Mouse (Mus musculus) liver, embryonic 16.5 days (tissue): ENCODE results near the gene 1700001L19Rik. TPM values are rescaled to one million over a fixed set of nuclear protein-coding genes. Genes with fewer than 3 reads are reported as not detected.

Source experiments
- ATAC-seq: fragments of 200-750 bp; cut with Nextera tagmentation; 2 replicates; pipeline ENCODE4 v1.8.0; 2017; ENCODE audit warnings: low read depth, mild to moderate bottlenecking, moderate number of reproducible peaks, moderate library complexity
- H3K27ac ChIP-seq: fragments of 300-500 bp; sonication (generic); 2 replicates; pipeline ENCODE4 v1.5.1; 2014; ENCODE audit warnings: mild to moderate bottlenecking, low read length
- H3K27me3 ChIP-seq: fragments of 300-500 bp; sonication (generic); 2 replicates; pipeline ENCODE4 v1.6.1; 2014; ENCODE audit warnings: low read depth, low read length, mixed read lengths; ENCODE audit not compliant: control insufficient read depth, insufficient read depth
- H3K36me3 ChIP-seq: fragments of 300-500 bp; sonication (generic); 2 replicates; pipeline ENCODE4 v1.6.1; 2014; ENCODE audit warnings: mild to moderate bottlenecking; ENCODE audit not compliant: control insufficient read depth, insufficient read depth
- H3K4me1 ChIP-seq: fragments of 300-500 bp; sonication (generic); 2 replicates; pipeline ENCODE4 v1.6.1; 2014; ENCODE audit warnings: low read depth, low read length, mixed read lengths; ENCODE audit not compliant: control insufficient read depth
- H3K4me2 ChIP-seq: fragments of 300-500 bp; sonication (generic); 2 replicates; pipeline ENCODE4 v1.6.1; 2014; ENCODE audit warnings: low read depth, low read length, mixed read lengths
- H3K4me3 ChIP-seq: fragments of 300-500 bp; sonication (generic); 2 replicates; pipeline ENCODE4 v1.5.1; 2014; ENCODE audit warnings: low read depth, mild to moderate bottlenecking, low read length
- H3K9ac ChIP-seq: fragments of 300-500 bp; sonication (generic); 2 replicates; pipeline ENCODE4 v1.6.1; 2014; ENCODE audit warnings: low read depth, low read length
- H3K9me3 ChIP-seq: fragments of 300-500 bp; sonication (generic); replicated peaks from 2 replicates; pipeline ENCODE4 v1.6.1; 2016; ENCODE audit warnings: low read length; ENCODE audit not compliant: control insufficient read depth
- WGBS: fragments of 180-500 bp; shearing (Covaris S2); extraction: QIAGEN DNeasy Blood & Tissue Kit; methylation state at CpG from one replicate; pipeline ENCODE4 v1.1.7; 2014; ENCODE audit not compliant: insufficient replicate concordance; 5-methylcytosine and 5-hydroxymethylcytosine counted together
- polyA plus RNA-seq: library from polyadenylated mRNA; unstranded; fragments of >200 nt; fragmentation: Nextera tagmentation; extraction: Ambion mirVana; gene quantifications from 2 replicates; pipeline ENCODE4 v1.2.1, GENCODE M21; 2015

The 1700001L19Rik gene
- polyA plus RNA-seq, 1 experiment from 2014 or later: not detected

- 15% methylated on average over 14 of the region's 14 CpGs for WGBS
- Histone ChIP-seq H3K27ac (peak overlapping the region; percentile 78), H3K36me3 (peaks cover 11% of the 10 kb centered on the region), H3K4me3 (peak overlapping the region; percentile 82), H3K27me3 (no peaks in the 10 kb centered on the region), H3K4me1 (peaks cover 7% of the 10 kb centered on the region), H3K9me3 (no peaks in the 10 kb centered on the region), H3K4me2 (peak overlapping the region; percentile 83), H3K9ac (peak overlapping the region; percentile 78)
- no peak for ATAC-seq
These were observed 16.0 kb upstream of the 1700001L19Rik start for GRCm38 (mm10) chr13:68581086-68581740.

GRCm38 (mm10) chr13:68581747-68582516 is 15.3 kb upstream of the 1700001L19Rik start, which contains the start of the genes Mtrr and Fastkd3:
Gene Mtrr, minus strand, starts transcription at chr13:68582149.
Gene Fastkd3, plus strand, starts transcription at chr13:68582234.
- WGBS: 1% methylated on average over 76 of the region's 81 CpGs
- Histone ChIP-seq H3K36me3 (peaks cover 9% of the 10 kb centered on the region), H3K4me1 (peaks cover 7% of the 10 kb centered on the region)

GRCm38 (mm10) chr13:68582517-68582780 is 14.8 kb upstream of the 1700001L19Rik start:
- Histone ChIP-seq H3K4me2 (peak overlapping the region; percentile 83), H3K4me3 (peak overlapping the region; percentile 82), H3K27me3 (no peaks in the 10 kb centered on the region), H3K4me1 (peaks cover 7% of the 10 kb centered on the region), H3K9ac (peak overlapping the region; percentile 78), H3K27ac (peak overlapping the region; percentile 78), H3K36me3 (peaks cover 8% of the 10 kb centered on the region), H3K9me3 (no peaks in the 10 kb centered on the region)
- ATAC-seq: no peak
- WGBS: under 1% methylated on average over 11 of the region's 11 CpGs

More at GRCm38 (mm10) chr13:68581747-68582516, 15.3 kb upstream of the 1700001L19Rik start, which contains the start of the genes Mtrr and Fastkd3:
- peak within 1 kb of the TSS; percentile 82 for H3K4me3 ChIP-seq
- peak; percentile 99 for ATAC-seq
- H3K27me3 ChIP-seq: no peaks in the 10 kb centered on the region
- H3K9ac ChIP-seq: peak within 1 kb of the TSS; percentile 78
- no peaks in the 10 kb centered on the region for H3K9me3 ChIP-seq
- peak within 1 kb of the TSS; percentile 78 for H3K27ac ChIP-seq
- H3K4me2 ChIP-seq: peak within 1 kb of the TSS; percentile 83

GRCm38 (mm10) chr13:68583961-68584360 is 13.3 kb upstream of the 1700001L19Rik start:
- H3K4me3 ChIP-seq: no peak overlapping the region
- H3K27me3 ChIP-seq: no peaks in the 10 kb centered on the region
- H3K4me2 ChIP-seq: no peak overlapping the region
- no peak for ATAC-seq
- H3K9me3 ChIP-seq: no peaks in the 10 kb centered on the region
- no peak overlapping the region for H3K9ac ChIP-seq
- no peak overlapping the region for H3K27ac ChIP-seq
- H3K4me1 ChIP-seq: peaks cover 7% of the 10 kb centered on the region
- H3K36me3 ChIP-seq: peaks cover 14% of the 10 kb centered on the region; the same call in 1 of the 2 replicates
- 82% methylated on average over 11 of the region's 11 CpGs for WGBS

- Histone ChIP-seq H3K27me3 (no peaks in the 10 kb centered on the region), H3K9ac (no peak overlapping the region), H3K4me2 (no peak overlapping the region), H3K9me3 (no peaks in the 10 kb centered on the region), H3K4me1 (peaks cover 7% of the 10 kb centered on the region), H3K36me3 (peaks cover 20% of the 10 kb centered on the region), H3K27ac (no peak overlapping the region), H3K4me3 (no peak overlapping the region)
- no peak for ATAC-seq
- 68% methylated on average over 7 of the region's 7 CpGs for WGBS
These were observed 11.8 kb upstream of the 1700001L19Rik start for GRCm38 (mm10) chr13:68585441-68585840.

GRCm38 (mm10) chr13:68588352-68588751 is 8.9 kb upstream of the 1700001L19Rik start:
- H3K27me3 ChIP-seq: no peaks in the 10 kb centered on the region
- no peak for ATAC-seq
- peaks cover 35% of the 10 kb centered on the region for H3K36me3 ChIP-seq

GRCm38 (mm10) chr13:68593797-68594196 is 3.4 kb upstream of the 1700001L19Rik start:
- Histone ChIP-seq H3K9me3 (no peaks in the 10 kb centered on the region), H3K27me3 (no peaks in the 10 kb centered on the region), H3K4me3 (no peak overlapping the region), H3K27ac (no peak overlapping the region), H3K36me3 (peaks cover 22% of the 10 kb centered on the region), H3K9ac (no peak overlapping the region), H3K4me2 (no peak overlapping the region), H3K4me1 (no peaks in the 10 kb centered on the region; the same call in 1 of the 2 replicates)
- ATAC-seq: no peak
- WGBS: 59% methylated on average over 1 of the region's 1 CpGs

More at GRCm38 (mm10) chr13:68588352-68588751, 8.9 kb upstream of the 1700001L19Rik start:
- no peak overlapping the region for H3K4me3 ChIP-seq
- no peak overlapping the region for H3K9ac ChIP-seq
- no peaks in the 10 kb centered on the region for H3K9me3 ChIP-seq
- no peaks in the 10 kb centered on the region for H3K4me1 ChIP-seq
- no peak overlapping the region for H3K4me2 ChIP-seq
- no peak overlapping the region for H3K27ac ChIP-seq

GRCm38 (mm10) chr13:68597667-68598066 is 446 bp downstream of the 1700001L19Rik start:
- Histone ChIP-seq H3K9me3 (no peaks in the 10 kb centered on the region), H3K4me3 (no peak overlapping the region), H3K4me1 (no peaks in the 10 kb centered on the region; the same call in 1 of the 2 replicates)

GRCm38 (mm10) chr13:68598953-68599352 is 1.7 kb downstream of the 1700001L19Rik start:
- no peaks in the 10 kb centered on the region for H3K27me3 ChIP-seq
- no peak overlapping the region for H3K4me2 ChIP-seq
- no peaks in the 10 kb centered on the region; the same call in 1 of the 2 replicates for H3K4me1 ChIP-seq
- no peaks in the 10 kb centered on the region for H3K36me3 ChIP-seq
- H3K9ac ChIP-seq: no peak overlapping the region
- ATAC-seq: no peak
- H3K27ac ChIP-seq: no peak overlapping the region
- no peak overlapping the region for H3K4me3 ChIP-seq
- no peaks in the 10 kb centered on the region for H3K9me3 ChIP-seq

More at GRCm38 (mm10) chr13:68597667-68598066, 446 bp downstream of the 1700001L19Rik start:
- ATAC-seq: peak; percentile 86
- H3K9ac ChIP-seq: no peak overlapping the region
- no peaks in the 10 kb centered on the region for H3K27me3 ChIP-seq
- peaks cover 3% of the 10 kb centered on the region for H3K36me3 ChIP-seq
- H3K27ac ChIP-seq: no peak overlapping the region
- WGBS: 10% methylated on average over 13 of the region's 13 CpGs
- H3K4me2 ChIP-seq: peak overlapping the region; percentile 32
